Mouse (Mus musculus) heart, embryonic 12.5 days (tissue): ENCODE measurements at regions not wholly inside any gene's neighbourhood (a gene's known extent, or its start where the extent isn't known, plus 50 kb on each side); places are given as distances from the start of the nearest gene placed in this dataset.

Source experiments
- ATAC-seq: fragments of 200-750 bp; cut with Nextera tagmentation; 2 replicates; pipeline ENCODE4 v1.8.0; 2017; ENCODE audit warnings: moderate TSS enrichment, moderate library complexity; ENCODE audit not compliant: insufficient number of reproducible peaks, low FRiP score
- H3K27ac ChIP-seq: fragments of 300-500 bp; sonication (generic); 2 replicates; pipeline ENCODE4 v1.5.1; 2016; ENCODE audit warnings: mild to moderate bottlenecking, moderate library complexity; ENCODE audit not compliant: poor library complexity, severe bottlenecking
- H3K27me3 ChIP-seq: fragments of 300-500 bp; sonication (generic); replicated peaks from 2 replicates; pipeline ENCODE4 v1.6.1; 2016; ENCODE audit warnings: mild to moderate bottlenecking, moderate library complexity
- H3K36me3 ChIP-seq: fragments of 300-500 bp; sonication (generic); 2 replicates; pipeline ENCODE4 v1.6.1; 2016; ENCODE audit warnings: mild to moderate bottlenecking, moderate library complexity
- H3K4me1 ChIP-seq: fragments of 300-500 bp; sonication (generic); replicated peaks from 2 replicates; pipeline ENCODE4 v1.6.1; 2016; ENCODE audit warnings: mild to moderate bottlenecking
- H3K4me2 ChIP-seq: fragments of 300-500 bp; sonication (generic); 2 replicates; pipeline ENCODE4 v1.6.1; 2016; ENCODE audit warnings: mild to moderate bottlenecking, moderate library complexity
- H3K4me3 ChIP-seq: fragments of 300-500 bp; sonication (generic); 2 replicates; pipeline ENCODE4 v1.5.1; 2016; ENCODE audit warnings: mild to moderate bottlenecking
- H3K9ac ChIP-seq: fragments of 300-500 bp; sonication (generic); 2 replicates; pipeline ENCODE4 v1.6.1; 2016; ENCODE audit warnings: mild to moderate bottlenecking, moderate library complexity
- H3K9me3 ChIP-seq: fragments of 300-500 bp; sonication (generic); replicated peaks from 2 replicates; pipeline ENCODE4 v1.6.1; 2016; ENCODE audit warnings: mild to moderate bottlenecking, moderate library complexity
- WGBS: fragments of 180-500 bp; shearing (Covaris S2); methylation state at CpG from one replicate; pipeline ENCODE4 v1.1.7; 2016; 5-methylcytosine and 5-hydroxymethylcytosine counted together

GRCm38 (mm10) chr2:30716580-30717565 lies 86.6 kb downstream of the 1700001O22Rik start:
- 2% methylated on average over 24 of the region's 24 CpGs for WGBS
- H3K4me3 ChIP-seq = peak overlapping the region; percentile 20
- H3K9ac ChIP-seq = peak overlapping the region; percentile 61
- no peaks in the 10 kb centered on the region for H3K36me3 ChIP-seq
- H3K9me3 ChIP-seq = no peaks in the 10 kb centered on the region
- H3K4me2 ChIP-seq = peak overlapping the region; percentile 66
- peaks cover 76% of the 10 kb centered on the region for H3K4me1 ChIP-seq
- no peaks in the 10 kb centered on the region for H3K27me3 ChIP-seq
- H3K27ac ChIP-seq = peak overlapping the region; percentile 100
- 0 out of 2 replicates have a peak, but pooled peaks have one; percentile 17 for ATAC-seq

GRCm38 (mm10) chr2:30715720-30716310 lies 87.6 kb downstream of the 1700001O22Rik start:
- Histone ChIP-seq H3K4me2 (peak overlapping the region; percentile 66), H3K9me3 (no peaks in the 10 kb centered on the region), H3K4me3 (no peak overlapping the region), H3K9ac (peak overlapping the region; percentile 61), H3K4me1 (peaks cover 74% of the 10 kb centered on the region), H3K36me3 (no peaks in the 10 kb centered on the region), H3K27ac (peak overlapping the region; percentile 100), H3K27me3 (no peaks in the 10 kb centered on the region)
- ATAC-seq = no peak
- WGBS = 42% methylated on average over 4 of the region's 4 CpGs

GRCm38 (mm10) chr2:30713535-30713934 lies 89.9 kb downstream of the 1700001O22Rik start:
- Histone ChIP-seq H3K27me3 (no peaks in the 10 kb centered on the region), H3K27ac (peak overlapping the region; percentile 92), H3K4me3 (no peak overlapping the region), H3K4me2 (no peak overlapping the region), H3K9ac (no peak overlapping the region), H3K36me3 (no peaks in the 10 kb centered on the region), H3K9me3 (no peaks in the 10 kb centered on the region), H3K4me1 (peaks cover 67% of the 10 kb centered on the region)
- WGBS = 24% methylated on average over 3 of the region's 3 CpGs
- no peak for ATAC-seq

GRCm38 (mm10) chr2:30712841-30713401 lies 90.5 kb downstream of the 1700001O22Rik start:
- H3K4me1 ChIP-seq = peaks cover 65% of the 10 kb centered on the region
- ATAC-seq = no peak
- H3K27ac ChIP-seq = peak overlapping the region; percentile 92
- H3K9me3 ChIP-seq = no peaks in the 10 kb centered on the region
- WGBS = 56% methylated on average over 9 of the region's 9 CpGs
- H3K36me3 ChIP-seq = no peaks in the 10 kb centered on the region
- peak overlapping the region; percentile 87; the same call in 1 of the 2 replicates for H3K9ac ChIP-seq
- no peak overlapping the region for H3K4me3 ChIP-seq
- no peaks in the 10 kb centered on the region for H3K27me3 ChIP-seq
- H3K4me2 ChIP-seq = 0 out of 2 replicates have a peak overlapping the region, but pooled peaks have one; percentile 92

- Histone ChIP-seq H3K9ac (peak overlapping the region; percentile 87), H3K27me3 (no peaks in the 10 kb centered on the region), H3K4me1 (peaks cover 64% of the 10 kb centered on the region), H3K4me2 (peak overlapping the region; percentile 92), H3K27ac (peak overlapping the region; percentile 92), H3K36me3 (no peaks in the 10 kb centered on the region), H3K9me3 (no peaks in the 10 kb centered on the region), H3K4me3 (peak overlapping the region; percentile 55)
- WGBS = under 1% methylated on average over 61 of the region's 63 CpGs
- peak; percentile 63 for ATAC-seq
Observed at GRCm38 (mm10) chr2:30711853-30712498, 91.5 kb downstream of the 1700001O22Rik start.

- peaks cover 62% of the 10 kb centered on the region for H3K4me1 ChIP-seq
- H3K9ac ChIP-seq = peak overlapping the region; percentile 87
- peak; percentile 29; the same call in 1 of the 2 replicates for ATAC-seq
- WGBS = 5% methylated on average over 15 of the region's 15 CpGs
- no peaks in the 10 kb centered on the region for H3K9me3 ChIP-seq
- H3K27ac ChIP-seq = peak overlapping the region; percentile 92
- peak overlapping the region; percentile 55 for H3K4me3 ChIP-seq
- H3K4me2 ChIP-seq = peak overlapping the region; percentile 92
- H3K36me3 ChIP-seq = no peaks in the 10 kb centered on the region
- no peaks in the 10 kb centered on the region for H3K27me3 ChIP-seq
Observed at GRCm38 (mm10) chr2:30711476-30711852, 92.0 kb downstream of the 1700001O22Rik start.

GRCm38 (mm10) chr2:30710895-30711294 lies 92.6 kb downstream of the 1700001O22Rik start:
- no peaks in the 10 kb centered on the region for H3K36me3 ChIP-seq
- H3K4me3 ChIP-seq = no peak overlapping the region; the same call in 1 of the 2 replicates
- 90% methylated on average over 7 of the region's 7 CpGs for WGBS
- H3K27ac ChIP-seq = peak overlapping the region; percentile 92
- H3K4me1 ChIP-seq = peaks cover 62% of the 10 kb centered on the region
- H3K27me3 ChIP-seq = no peaks in the 10 kb centered on the region
- H3K4me2 ChIP-seq = peak overlapping the region; percentile 92; the same call in 1 of the 2 replicates
- 0 out of 2 replicates have a peak overlapping the region, but pooled peaks have one; percentile 87 for H3K9ac ChIP-seq
- no peak for ATAC-seq
- H3K9me3 ChIP-seq = no peaks in the 10 kb centered on the region

- no peak for ATAC-seq
- Histone ChIP-seq H3K9me3 (peaks cover 2% of the 10 kb centered on the region), H3K4me3 (no peak overlapping the region), H3K27me3 (no peaks in the 10 kb centered on the region), H3K9ac (0 out of 2 replicates have a peak overlapping the region, but pooled peaks have one; percentile 89), H3K36me3 (no peaks in the 10 kb centered on the region), H3K27ac (peak overlapping the region; percentile 99), H3K4me2 (no peak overlapping the region), H3K4me1 (peaks cover 64% of the 10 kb centered on the region)
- WGBS = 48% methylated on average over 3 of the region's 3 CpGs
Observed at GRCm38 (mm10) chr2:30709386-30709884, 94.0 kb downstream of the 1700001O22Rik start.

GRCm38 (mm10) chr2:30708762-30709385 lies 94.6 kb downstream of the 1700001O22Rik start:
- WGBS = 71% methylated on average over 4 of the region's 4 CpGs
- Histone ChIP-seq H3K27ac (peak overlapping the region; percentile 99), H3K4me3 (no peak overlapping the region), H3K9ac (peak overlapping the region; percentile 89), H3K36me3 (no peaks in the 10 kb centered on the region), H3K27me3 (no peaks in the 10 kb centered on the region), H3K4me2 (peak overlapping the region; percentile 93), H3K4me1 (peaks cover 64% of the 10 kb centered on the region), H3K9me3 (peaks cover 6% of the 10 kb centered on the region)
- no peak for ATAC-seq

GRCm38 (mm10) chr2:30708001-30708683 lies 95.3 kb downstream of the 1700001O22Rik start:
- peak; percentile 49 for ATAC-seq
- Histone ChIP-seq H3K4me1 (peaks cover 59% of the 10 kb centered on the region), H3K36me3 (no peaks in the 10 kb centered on the region), H3K27me3 (no peaks in the 10 kb centered on the region), H3K4me3 (peak overlapping the region; percentile 48), H3K9ac (peak overlapping the region; percentile 89), H3K27ac (peak overlapping the region; percentile 99), H3K4me2 (peak overlapping the region; percentile 93), H3K9me3 (peaks cover 6% of the 10 kb centered on the region)
- under 1% methylated on average over 41 of the region's 48 CpGs for WGBS
